Mouse (Mus musculus) hematopoietic stem cell, adult 5-6 weeks (primary cell): ENCODE results near the gene Tor1aip2. TPM values are rescaled to one million over a fixed set of nuclear protein-coding genes. Genes with fewer than 3 reads are reported as not detected.

Experiments used
- ATAC-seq, 2 experiments: fragments of 125-278 bp in 1 of 2; replicated peaks in 1 of 2; 2 replicates each; pipeline ENCODE4 v1.8.0; 2016 to 2017; ENCODE audit warnings: inconsistent platforms in 2 of 2, mild to moderate bottlenecking in 2 of 2, moderate number of reproducible peaks in 2 of 2, low read depth in 1 of 2, moderate TSS enrichment in 1 of 2; ENCODE audit not compliant: low FRiP score in 2 of 2, poor library complexity in 2 of 2, severe bottlenecking in 2 of 2, insufficient read depth in 1 of 2, low TSS enrichment in 1 of 2
- total RNA-seq: library from RNA; stranded (forward); fragments of 172-1452, 232-1000 nt; gene quantifications from 2 replicates; pipeline ENCODE4 v1.2.3, GENCODE M21; 2017

The Tor1aip2 gene
- 65.9 and 81.2 TPM in 2 replicates for total RNA-seq

DNA sequence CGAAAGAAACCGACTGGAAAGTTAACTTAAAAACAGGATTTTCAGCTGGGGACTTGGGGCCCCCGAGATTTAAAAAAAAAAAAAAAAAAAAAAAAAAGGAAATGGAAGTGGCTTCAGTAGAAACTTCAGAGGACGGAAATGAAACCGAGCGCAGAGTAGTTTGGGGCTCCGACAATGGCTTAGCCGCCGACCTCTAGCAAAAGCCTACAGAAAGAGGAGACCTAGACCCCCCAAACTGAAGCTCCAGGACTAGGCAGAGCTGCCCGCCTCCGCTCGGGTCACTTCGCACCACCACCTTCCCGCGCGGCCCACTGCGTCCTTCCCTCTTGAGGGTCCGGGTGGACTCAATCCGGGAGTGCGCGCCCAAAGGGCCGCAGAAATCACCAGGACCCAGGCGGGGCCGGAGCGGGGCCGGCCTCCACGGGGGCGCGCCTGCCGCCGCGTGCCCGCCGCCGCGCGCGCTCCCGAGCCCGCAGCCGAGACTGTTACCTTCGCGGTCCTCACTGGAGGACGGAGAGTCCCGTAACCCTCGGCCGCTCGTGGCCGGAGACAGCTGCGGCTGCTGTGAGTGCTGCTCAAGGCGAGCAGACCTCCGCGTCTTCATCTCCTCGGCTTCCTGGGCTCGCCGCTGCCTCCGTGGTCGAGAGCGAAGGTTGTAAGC lies at the start of gene Tor1aip2:
Gene Tor1aip2 (plus strand): TSS at position 135 of the 661 bp plus-strand sequence.
- ATAC-seq = peak; percentile 4 to 22; a peak in 3 of 4 replicates

DNA sequence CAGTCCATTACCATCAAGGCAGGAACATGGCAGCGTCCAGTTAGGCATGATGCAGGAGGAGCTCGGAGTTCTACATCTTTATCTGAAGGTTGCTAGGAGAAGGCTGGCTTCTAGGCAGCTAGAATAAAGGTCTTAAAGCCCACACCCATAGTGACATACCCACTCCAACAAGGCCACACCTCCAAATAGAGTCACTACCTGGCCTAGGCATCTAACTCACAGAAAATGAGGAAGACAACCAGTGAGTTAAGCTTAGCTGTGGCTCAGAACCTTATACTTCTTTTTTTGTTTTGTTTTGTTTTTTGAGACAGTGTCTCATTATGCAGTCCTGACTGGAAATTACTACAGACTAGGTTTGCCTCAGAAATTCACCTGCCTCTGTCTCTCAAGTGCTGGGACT lies 47.6 kb upstream of the Tor1aip2 start:
- ATAC-seq = no peak

DNA sequence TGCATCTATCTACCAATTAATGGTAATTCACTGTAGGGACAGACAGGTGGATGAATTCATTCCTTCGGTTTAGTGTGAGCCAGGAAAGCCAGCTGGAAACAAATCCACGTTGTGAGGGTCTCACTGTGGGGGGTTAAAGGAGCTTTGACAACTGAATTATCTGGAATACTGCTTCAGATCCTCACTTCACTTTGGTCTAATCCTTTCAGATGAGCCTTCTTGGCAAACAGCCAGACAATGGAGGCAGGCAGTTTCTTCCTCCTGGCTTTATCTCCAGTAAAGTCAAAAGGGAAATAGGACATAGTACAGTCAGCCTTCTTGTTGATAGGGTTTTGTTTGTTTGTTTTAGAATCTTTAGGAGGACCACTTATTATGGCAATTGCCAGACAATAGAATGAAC lies 45.8 kb upstream of the Tor1aip2 start:
- ATAC-seq = no peak

DNA sequence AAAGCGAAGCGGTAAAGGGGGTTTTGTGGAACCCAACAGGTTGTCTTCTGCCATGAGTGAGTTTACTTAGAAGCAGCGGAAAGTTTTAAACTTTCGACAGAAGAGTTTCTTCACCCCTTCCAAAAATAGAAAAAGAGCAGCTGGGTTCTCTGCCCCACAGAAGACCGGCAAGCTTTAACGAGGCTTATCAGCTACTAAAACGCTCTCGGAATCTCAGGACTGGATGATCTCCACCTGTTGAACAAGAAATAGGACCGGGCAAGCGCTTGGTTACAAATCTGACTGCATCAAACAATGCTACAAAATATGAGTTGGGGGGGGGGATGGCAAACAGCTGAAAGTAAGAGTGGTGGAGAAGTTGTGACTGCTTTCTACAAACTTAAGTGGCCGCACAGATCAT lies 44.8 kb upstream of the Tor1aip2 start:
- ATAC-seq = no peak

DNA sequence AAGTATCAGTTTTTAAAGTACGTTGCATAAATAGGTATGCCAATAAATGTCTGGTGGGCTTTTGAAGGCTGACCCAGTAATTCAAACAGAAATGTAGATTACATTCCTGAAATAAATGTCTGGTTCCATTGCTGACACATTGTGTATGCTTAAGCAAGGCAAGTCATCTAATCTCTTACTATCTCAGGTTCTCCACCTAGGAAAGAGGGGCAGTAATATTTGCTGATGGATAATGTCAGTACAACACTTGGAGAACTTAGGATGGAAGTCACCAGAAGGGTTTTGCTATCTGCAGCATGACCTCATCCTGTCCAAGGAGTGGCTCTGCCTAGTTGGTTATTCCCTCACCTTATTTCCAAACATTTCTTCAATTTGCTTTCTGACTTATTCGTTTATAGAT lies 40.7 kb upstream of the Tor1aip2 start:
- no peak for ATAC-seq

DNA sequence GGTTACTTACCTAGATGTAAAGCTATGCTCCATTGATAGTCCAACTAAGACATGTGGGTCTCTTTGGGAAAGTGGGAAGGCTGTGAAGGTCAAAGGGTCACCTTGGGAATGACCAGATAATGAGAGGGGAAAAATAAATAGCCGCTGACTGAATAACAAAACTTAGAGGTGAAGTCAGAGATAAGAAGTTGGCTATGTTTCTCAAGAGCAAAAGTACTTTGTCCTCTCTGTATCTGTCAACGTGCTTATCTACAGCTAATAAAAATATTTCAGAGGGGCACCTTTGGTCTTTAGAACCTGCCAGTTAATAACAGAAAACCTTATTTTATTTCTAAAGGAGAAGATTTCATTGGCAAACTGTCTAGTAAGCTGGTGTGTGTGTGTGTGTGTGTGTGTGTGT lies 39.6 kb upstream of the Tor1aip2 start:
- ATAC-seq = no peak

DNA sequence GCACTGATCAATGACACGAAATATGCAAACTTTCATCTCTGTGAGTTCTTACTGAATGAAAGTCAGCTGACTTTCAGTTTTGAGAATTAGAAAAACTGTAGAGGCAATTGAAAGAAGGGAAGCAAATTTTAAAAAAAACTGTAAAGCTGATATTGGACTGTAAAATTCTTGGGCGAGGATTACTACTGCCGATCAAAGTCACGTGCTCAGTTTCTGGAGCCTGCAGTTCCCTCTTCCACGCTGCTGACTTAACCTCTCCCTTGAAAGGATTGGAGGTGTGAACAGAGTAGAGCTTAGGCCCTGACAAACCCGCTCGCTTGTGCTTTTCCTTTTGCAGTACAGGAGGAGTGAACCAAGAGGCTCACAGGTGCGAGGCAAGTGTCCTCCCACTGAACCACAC lies 32.8 kb upstream of the Tor1aip2 start:
- ATAC-seq = no peak

DNA sequence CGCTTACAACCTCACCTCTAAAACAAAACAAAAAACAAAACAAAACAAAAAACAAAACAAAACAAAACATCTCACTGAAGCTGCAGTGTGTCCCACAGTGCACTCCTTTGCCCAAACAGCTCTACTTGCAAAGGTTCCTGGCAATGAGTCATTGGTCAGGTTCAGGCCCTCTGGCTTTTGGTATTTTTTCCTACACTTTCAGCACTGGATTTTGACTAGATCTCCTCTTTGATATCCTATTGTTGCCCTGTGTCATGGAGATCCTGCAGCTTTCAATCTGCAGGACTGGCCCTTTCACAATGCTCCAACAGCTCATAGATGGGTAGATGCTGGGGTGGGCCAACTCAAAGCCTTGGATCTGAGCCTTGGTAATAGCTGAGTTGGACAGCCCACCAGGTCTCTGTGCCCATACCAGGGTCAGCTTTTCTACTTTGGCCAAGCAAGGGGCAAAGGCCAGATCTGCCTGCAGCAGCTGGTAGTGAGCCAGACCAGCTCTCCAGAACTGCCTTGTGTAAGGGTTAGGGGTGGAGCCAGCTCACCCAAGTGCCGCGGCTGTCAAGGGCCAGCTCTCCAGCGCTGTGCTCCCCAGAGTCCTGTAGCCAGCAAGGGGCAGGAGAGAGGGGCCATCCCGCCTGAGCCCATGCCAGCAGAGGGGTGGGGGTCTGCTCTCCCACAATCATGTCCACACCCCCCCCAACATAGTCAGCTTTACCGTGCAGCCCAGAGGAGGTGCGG lies 31.8 kb upstream of the Tor1aip2 start:
- ATAC-seq = no peak

DNA sequence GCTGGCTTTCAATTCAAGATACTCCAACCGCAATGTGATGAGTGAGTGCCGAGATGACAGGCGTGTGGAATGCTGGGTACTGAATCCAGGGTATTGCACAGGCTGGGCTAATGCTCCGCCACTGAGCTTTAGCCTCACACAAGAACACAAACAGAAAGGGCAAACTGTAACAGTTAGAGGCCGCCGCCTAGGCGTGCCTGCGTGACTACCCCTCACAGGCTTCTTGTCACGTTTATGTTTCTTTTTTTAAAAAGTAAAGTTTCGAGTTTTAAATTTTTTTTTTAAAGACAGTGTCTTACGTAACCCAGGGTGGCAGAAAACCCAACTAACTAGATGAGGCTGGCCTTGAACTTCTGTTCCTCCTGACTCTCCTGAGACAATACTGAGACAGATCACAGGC lies 29.3 kb upstream of the Tor1aip2 start:
- no peak for ATAC-seq

DNA sequence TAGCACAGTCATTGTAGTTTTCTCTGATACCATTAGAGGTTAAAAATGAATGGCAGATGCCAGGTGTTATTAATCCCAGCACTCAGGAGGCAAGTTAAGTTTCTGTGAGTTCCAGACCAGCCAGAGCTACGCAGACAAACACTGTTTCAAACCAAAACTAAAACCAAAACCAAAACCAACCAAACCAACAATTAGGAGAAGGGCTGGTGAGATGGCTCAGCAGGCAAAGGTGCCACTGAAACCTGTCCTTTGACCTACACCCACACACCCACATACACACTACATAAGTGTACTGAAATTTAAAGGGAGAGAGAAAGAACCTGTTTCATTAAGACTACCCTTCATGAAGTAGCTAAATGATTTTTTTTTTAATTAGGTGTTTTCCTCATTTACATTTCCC lies 26.2 kb upstream of the Tor1aip2 start:
- no peak for ATAC-seq

DNA sequence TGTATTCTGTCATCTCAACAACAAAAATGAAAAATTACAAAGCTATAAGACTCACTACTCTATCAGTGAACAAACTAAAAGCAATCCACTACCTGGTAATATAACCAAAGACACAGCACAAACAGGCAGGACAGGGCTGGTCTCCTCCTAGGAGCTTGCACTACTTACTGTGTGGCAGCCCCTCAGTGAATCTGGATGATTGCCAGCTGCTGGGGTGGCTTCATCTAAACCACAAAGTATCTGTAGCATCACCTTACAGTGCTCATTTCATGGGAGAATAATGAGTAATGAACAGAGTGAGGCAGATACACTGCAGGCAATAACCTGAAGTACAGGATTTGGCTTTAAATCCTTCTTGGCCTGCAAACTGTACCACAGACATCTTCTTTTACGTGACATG lies 15.4 kb upstream of the Tor1aip2 start:
- ATAC-seq = no peak

DNA sequence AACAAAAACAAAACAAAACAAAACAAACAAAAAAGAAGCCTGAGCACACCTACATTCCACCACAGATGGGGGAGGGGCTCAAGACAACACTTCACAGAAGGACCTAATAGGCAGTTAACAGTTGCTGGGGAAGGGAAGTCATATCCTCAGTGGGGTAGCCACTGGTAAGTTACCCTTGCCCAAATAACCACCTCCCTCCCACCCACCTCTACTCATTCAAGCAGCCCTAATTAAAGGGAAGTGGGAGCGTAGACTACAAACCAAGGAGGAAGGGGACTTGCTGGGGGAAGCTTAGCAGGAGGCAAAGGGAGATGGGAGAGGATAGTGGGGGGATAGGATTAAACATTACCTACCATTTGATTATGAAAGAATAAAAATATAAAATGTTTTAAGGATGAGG lies 14.8 kb upstream of the Tor1aip2 start:
- ATAC-seq = no peak

DNA sequence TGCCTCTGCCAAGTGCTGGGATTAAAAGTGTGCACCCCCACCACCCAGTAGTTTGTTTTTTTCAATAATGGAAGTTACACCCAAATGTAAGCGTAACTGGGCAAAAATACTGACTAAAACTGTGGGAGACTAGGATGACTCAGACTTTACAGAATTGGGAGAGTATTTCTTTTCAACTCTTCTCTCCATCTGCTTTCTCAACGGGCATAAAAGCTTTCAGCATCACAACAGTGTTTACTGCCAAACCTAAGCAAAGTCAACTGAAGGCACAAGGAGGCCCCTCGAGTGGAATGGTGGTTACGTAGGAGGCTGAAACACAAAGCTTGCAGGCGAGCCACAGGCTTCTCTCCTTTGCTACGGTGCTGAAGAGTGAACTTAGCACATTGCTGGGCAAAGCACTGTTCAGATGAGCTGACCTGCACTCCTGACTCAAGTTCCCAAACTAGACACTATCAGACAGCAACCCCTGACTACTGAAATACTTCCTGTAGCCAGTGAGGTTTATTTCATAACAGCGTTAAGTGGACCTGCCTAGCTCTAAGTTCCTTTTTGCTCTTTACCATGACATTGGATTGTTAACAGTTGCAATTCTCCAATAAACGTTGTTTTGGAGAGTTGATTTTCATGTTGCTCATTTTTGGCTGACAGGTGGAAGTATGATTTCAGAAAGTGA lies 10.2 kb upstream of the Tor1aip2 start:
- peak; percentile 59 to 77; a peak in 3 of 4 replicates for ATAC-seq

DNA sequence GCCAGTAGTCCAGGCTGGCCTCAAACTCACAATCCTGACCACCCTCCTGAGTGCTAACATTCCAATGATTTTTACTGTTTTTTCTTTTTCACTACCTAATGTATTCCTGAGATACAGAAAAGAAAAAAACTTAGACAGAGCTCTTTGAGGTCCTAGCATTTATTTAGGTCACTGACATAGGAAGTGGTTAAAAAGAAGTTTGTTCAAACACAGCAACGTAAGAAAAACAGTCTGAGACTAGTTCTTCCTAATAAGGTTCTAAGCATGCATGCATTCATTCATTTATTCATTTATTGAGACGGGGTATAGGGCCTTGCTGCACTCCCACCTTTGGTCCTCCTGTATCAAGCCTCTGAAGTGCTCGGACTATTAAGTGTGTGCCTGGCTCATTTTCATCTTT lies 7.4 kb upstream of the Tor1aip2 start:
- no peak for ATAC-seq

DNA sequence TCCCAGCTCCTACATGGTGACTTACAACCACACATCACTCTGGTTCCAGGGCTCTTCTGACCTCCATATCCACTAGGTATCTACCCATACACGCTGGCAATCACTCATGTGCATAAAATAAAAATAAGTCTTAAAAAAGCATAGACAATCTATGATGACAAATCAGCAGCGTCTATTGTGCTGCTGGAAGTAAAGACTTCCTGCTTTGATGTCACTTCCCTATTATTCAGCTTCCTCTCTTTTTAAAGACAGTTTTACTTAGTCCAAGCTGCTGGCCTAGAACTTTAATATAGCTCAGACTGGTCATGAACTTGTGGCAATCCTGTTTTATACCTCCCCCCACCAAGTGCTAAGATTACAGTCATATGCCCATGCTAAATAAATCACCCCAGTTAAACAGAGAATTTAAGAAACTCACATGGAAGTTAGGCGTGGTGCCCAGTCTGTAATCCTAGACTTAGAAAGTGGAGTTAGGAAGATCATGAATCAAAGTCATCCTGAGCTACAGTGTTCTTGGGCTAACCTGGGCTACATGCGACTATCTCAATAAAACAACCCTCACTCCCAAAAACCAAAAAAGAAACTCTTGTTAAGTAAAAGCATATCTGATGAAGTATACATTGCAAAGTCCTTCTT lies 6.7 kb upstream of the Tor1aip2 start:
- peak; percentile 46 to 66; a peak in 2 of 4 replicates for ATAC-seq

DNA sequence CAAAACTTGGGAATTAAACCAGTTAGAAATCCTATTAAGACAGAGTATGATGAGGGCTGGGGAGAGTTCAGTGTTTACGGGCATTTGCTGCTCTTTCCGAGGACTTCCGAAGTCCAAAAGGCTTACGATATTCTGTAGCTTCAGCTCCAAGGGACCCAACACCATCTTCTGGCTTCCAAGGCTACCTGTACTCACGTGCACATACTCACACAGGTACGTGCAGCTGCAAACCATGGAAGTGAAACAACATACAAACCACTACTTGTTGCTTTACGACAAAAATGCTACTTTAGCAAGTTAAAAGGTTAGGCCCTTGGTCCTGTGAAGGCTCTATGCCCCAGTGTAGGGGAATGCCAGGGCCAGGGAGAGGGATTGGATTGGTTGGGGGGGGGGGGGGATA lies 1.3 kb upstream of the Tor1aip2 start:
- ATAC-seq = no peak

DNA sequence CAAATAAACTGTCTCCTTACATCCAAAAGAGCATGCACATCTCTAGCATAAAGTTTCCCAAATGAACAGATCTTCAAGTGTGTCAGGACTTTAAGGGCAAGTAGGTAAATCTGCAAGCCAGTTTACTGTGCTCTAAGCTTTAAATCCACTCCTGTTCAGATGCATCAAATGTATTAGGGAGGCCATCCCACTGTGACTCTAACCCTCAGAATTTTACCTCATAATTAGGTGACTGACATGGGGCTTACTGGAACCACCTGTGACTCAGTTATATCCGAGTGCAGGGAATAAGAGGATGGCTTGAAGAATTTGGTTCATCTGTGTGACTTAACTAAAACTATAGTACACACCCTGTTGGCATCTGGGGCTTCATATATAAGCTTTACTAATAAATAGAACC lies 542 bp upstream of the Tor1aip2 start:
- ATAC-seq = no peak
